Mouse (Mus musculus): ENCODE measurements at regions not wholly inside any gene's neighbourhood (a gene's known extent, or its start where the extent isn't known, plus 50 kb on each side); places are given as distances from the start of the nearest gene placed in this dataset.

- dilution Hi-C loops (cut with MboI; ENCODE audit: extremely low pct_ligation_motif_present, extremely low pct_unique_long_range_greater_than_20kb, low sequenced_read_pairs): no loop called here
- H3K9ac ChIP-seq (ENCODE audit: insufficient read depth, low read depth): no peak overlapping the region
These were observed 97.9 kb upstream of the Barx2 start for GRCm38 (mm10) chr9:32010953-32011770.

GRCm38 (mm10) chr9:32016286-32016685 lies 99.7 kb upstream of the Arhgap32 start:
- H3K4me1 ChIP-seq (ENCODE audit: control insufficient read depth in 1 of 2, insufficient read depth in 2 of 2): no peaks in the 10 kb centered on the region
- no peaks in the 10 kb centered on the region for H3K36me3 ChIP-seq (replicated peaks in 1 of 2; ENCODE audit: control insufficient read depth in 1 of 2, insufficient read depth in 1 of 2, low read length in 1 of 2)
- H3K4me3 ChIP-seq (replicated peaks in 1 of 3; ENCODE audit: low read depth in 2 of 3, low read length in 2 of 3, poor library complexity in 1 of 3): no peak overlapping the region
- TF ChIP-seq JUN (IDR thresholded peaks at IDR 0.05; ENCODE audit: insufficient read depth, low read depth, low read length) (no peak), ZC3H11A (IDR thresholded peaks at IDR 0.05; ENCODE audit: low read depth, low read length) (no peak), CTCF (conservative IDR thresholded peaks at IDR 0.05 in 1 of 2, IDR thresholded peaks at IDR 0.05 in 1 of 2; ENCODE audit: low read depth in 2 of 2, low read length in 2 of 2) (no peak), GABPA (IDR thresholded peaks at IDR 0.05; ENCODE audit: insufficient replicate concordance, low read depth, low read length) (no peak), MAZ (IDR thresholded peaks at IDR 0.05; ENCODE audit: low read depth, low read length) (no peak), MAFK (IDR thresholded peaks at IDR 0.05; ENCODE audit: insufficient replicate concordance, low read length) (no peak), BHLHE40 (IDR thresholded peaks at IDR 0.05; ENCODE audit: low read depth, low read length) (no peak), ZNF384 (IDR thresholded peaks at IDR 0.05; ENCODE audit: low read depth, low read length) (no peak), MAX (IDR thresholded peaks at IDR 0.05; ENCODE audit: low read length) (no peak)
- no peak for DNase-seq (ENCODE audit: extremely low read depth)
- no peak overlapping the region for H3K27ac ChIP-seq (ENCODE audit: insufficient read depth, low read depth)
- H3K9ac ChIP-seq (ENCODE audit: insufficient read depth, low read depth): no peak overlapping the region
- H3K4me2 ChIP-seq (ENCODE audit: insufficient read depth, low read depth, poor library complexity, severe bottlenecking): no peak overlapping the region
- in situ Hi-C loops (cut with MboI; ENCODE audit: low pct_ligation_motif_present, low pct_unique_long_range_greater_than_20kb, low sequenced_read_pairs) (no loop called here), dilution Hi-C loops (cut with MboI; ENCODE audit: extremely low pct_ligation_motif_present, extremely low pct_unique_long_range_greater_than_20kb, low sequenced_read_pairs) (no loop called here)
- no peaks in the 10 kb centered on the region for H3K9me3 ChIP-seq (replicated peaks; ENCODE audit: low read length)
- no peaks in the 10 kb centered on the region for H3K27me3 ChIP-seq (replicated peaks)
- H3K79me2 ChIP-seq (replicated peaks; ENCODE audit: control insufficient read depth, extremely low read depth, insufficient read depth, poor library complexity, severe bottlenecking): no peaks in the 10 kb centered on the region

More at GRCm38 (mm10) chr9:32010953-32011770, 97.9 kb upstream of the Barx2 start:
- no peak overlapping the region for H3K4me3 ChIP-seq (replicated peaks in 1 of 3; ENCODE audit: low read depth in 2 of 3, low read length in 2 of 3, poor library complexity in 1 of 3)
- H3K27ac ChIP-seq (ENCODE audit: insufficient read depth, low read depth): no peak overlapping the region
- TF ChIP-seq USF1 (IDR thresholded peaks at IDR 0.05; ENCODE audit: low read depth, low read length) (no peak), ZNF384 (IDR thresholded peaks at IDR 0.05; ENCODE audit: low read depth, low read length) (no peak), BHLHE40 (IDR thresholded peaks at IDR 0.05; ENCODE audit: low read depth, low read length) (no peak), RAD21 (IDR thresholded peaks at IDR 0.05; ENCODE audit: low read depth, low read length) (no peak), IRF4 (IDR thresholded peaks at IDR 0.05; ENCODE audit: low read depth, low read length) (no peak), POLR2AphosphoS2 (IDR thresholded peaks at IDR 0.05; ENCODE audit: low read depth, low read length) (no peak), MYC (IDR thresholded peaks at IDR 0.05; ENCODE audit: low read depth, low read length) (no peak), ZC3H11A (IDR thresholded peaks at IDR 0.05; ENCODE audit: low read depth, low read length) (no peak), JUN (IDR thresholded peaks at IDR 0.05; ENCODE audit: insufficient read depth, low read depth, low read length) (no peak), ETS1 (conservative IDR thresholded peaks at IDR 0.05; ENCODE audit: low read depth, low read length) (no peak), KAT2A (IDR thresholded peaks at IDR 0.05; ENCODE audit: insufficient replicate concordance, low read length) (no peak), CHD2 (IDR thresholded peaks at IDR 0.05; ENCODE audit: low read length) (no peak), UBTF (IDR thresholded peaks at IDR 0.05; ENCODE audit: low read depth, low read length) (no peak), CTCF (conservative IDR thresholded peaks at IDR 0.05 in 1 of 2, IDR thresholded peaks at IDR 0.05 in 1 of 2; ENCODE audit: low read depth in 2 of 2, low read length in 2 of 2) (no peak), USF2 (conservative IDR thresholded peaks at IDR 0.05; ENCODE audit: low read depth, low read length) (no peak), NRF1 (IDR thresholded peaks at IDR 0.05; ENCODE audit: low read depth, low read length) (no peak), ZMIZ1 (IDR thresholded peaks at IDR 0.05; ENCODE audit: low read depth, low read length) (no peak)
- H3K9me3 ChIP-seq (replicated peaks; ENCODE audit: low read length): no peaks in the 10 kb centered on the region
- DNase-seq (ENCODE audit: extremely low read depth): no peak
- H3K4me1 ChIP-seq (ENCODE audit: control insufficient read depth in 1 of 2, insufficient read depth in 2 of 2): peaks cover 0 to 2% of the 10 kb centered on the region in 2 experiments; a peak in 1 of 4 replicates
- no peaks in the 10 kb centered on the region for H3K36me3 ChIP-seq (replicated peaks in 1 of 2; ENCODE audit: control insufficient read depth in 1 of 2, insufficient read depth in 1 of 2, low read length in 1 of 2)
- no peak overlapping the region for H3K4me2 ChIP-seq (ENCODE audit: insufficient read depth, low read depth, poor library complexity, severe bottlenecking)
- in situ Hi-C loops (cut with MboI; ENCODE audit: low pct_ligation_motif_present, low pct_unique_long_range_greater_than_20kb, low sequenced_read_pairs): no loop called here
- H3K27me3 ChIP-seq (replicated peaks): no peaks in the 10 kb centered on the region
- no peaks in the 10 kb centered on the region for H3K79me2 ChIP-seq (replicated peaks; ENCODE audit: control insufficient read depth, extremely low read depth, insufficient read depth, poor library complexity, severe bottlenecking)
